Mouse (Mus musculus) heart, adult 18-20 months (tissue): Measurements from ENCODE around the gene Cyp4v3. TPM values are rescaled to one million over a fixed set of nuclear protein-coding genes. Genes with fewer than 3 reads are reported as not detected.

Source experiments
- DNase-seq, 2 experiments: peaks; one replicate each; pipeline ENCODE4 v3.0.0; 2021 to 2022; ENCODE audit warnings: mixed read lengths in 1 of 2
- total RNA-seq, 2 experiments: library from RNA; stranded (reverse); gene quantifications; 2 replicates each; pipeline ENCODE4 v1.2.3; 2021

Cyp4v3 gene
- total RNA-seq, 2 experiments from 2014 or later = 2.2 to 2.8 TPM

DNA sequence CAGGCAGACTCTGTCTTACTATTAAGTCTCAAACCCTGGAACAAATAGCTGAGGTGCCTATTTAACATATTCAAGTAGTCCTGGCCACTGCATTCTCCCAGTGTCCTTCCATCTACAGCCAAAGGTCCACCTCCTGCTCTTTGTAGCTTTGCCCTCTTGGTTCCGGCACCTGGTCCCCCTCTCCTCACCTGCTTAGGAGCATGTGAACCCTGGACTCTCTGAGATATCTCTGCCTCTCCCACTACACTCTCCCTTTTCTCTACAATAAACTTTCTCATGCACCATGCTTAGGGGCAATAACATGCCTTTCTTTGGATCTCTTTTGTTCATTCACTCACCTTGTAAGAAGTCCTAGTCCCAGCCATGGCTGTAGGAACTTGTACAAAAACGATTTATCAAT lies 11.7 kb downstream of the Cyp4v3 start:
- no peak for DNase-seq

- DNase-seq = no peak
Measured at GRCm38 (mm10) chr8:45320930-45321329, 12.1 kb downstream of the Cyp4v3 start.

- no peak for DNase-seq
Measured at GRCm38 (mm10) chr8:45310967-45311366, 22.0 kb downstream of the Cyp4v3 start.

- DNase-seq = no peak
Measured at GRCm38 (mm10) chr8:45308366-45308765, 24.6 kb downstream of the Cyp4v3 start, which contains the start of gene Gm45753. Gene Gm45753, minus strand, starts transcription at chr8:45308466.

GRCm38 (mm10) chr8:45305479-45305878 lies 27.5 kb downstream of the Cyp4v3 start:
- no peak for DNase-seq

DNA sequence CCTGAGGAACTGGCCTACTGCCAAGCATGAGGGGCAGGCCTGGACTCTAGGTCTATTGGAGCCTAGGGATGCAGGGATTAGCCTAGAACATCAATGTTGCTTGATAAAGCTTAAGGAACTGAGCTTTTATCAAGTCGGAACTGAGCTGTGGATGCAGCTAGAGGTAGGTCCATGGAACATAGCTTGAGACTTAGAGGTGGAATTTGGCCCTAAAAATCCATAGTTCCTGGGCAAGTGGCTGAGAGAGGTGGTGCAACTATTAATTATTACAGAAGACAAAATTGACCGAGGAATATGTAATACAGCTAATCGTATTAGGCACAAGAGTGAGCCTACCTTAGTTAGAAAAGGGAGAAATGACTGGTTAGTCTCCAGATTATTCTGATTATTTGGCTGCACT lies 28.7 kb downstream of the Cyp4v3 start:
- no peak for DNase-seq

DNA sequence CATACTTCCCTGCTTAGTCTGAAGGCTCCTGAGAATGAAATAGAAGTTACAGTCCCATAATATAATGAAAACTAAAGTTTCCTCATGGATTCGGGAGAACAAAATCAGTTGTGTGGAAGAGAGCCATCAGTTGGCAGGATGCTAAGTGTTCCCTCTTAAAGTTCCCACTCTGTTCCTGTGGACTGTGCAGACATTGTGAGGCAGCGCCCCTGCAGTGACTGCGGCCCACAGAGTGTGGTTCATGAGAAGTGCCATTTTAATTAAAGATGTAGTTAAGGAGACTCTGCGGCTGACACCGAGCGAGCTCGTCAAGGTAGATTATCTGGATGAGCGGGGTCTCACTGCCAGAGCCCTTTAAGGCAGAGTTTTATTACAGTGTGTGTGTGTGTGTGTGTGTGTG lies 30.6 kb downstream of the Cyp4v3 start:
- DNase-seq = no peak

GRCm38 (mm10) chr8:45295276-45295675 lies 37.7 kb downstream of the Cyp4v3 start:
- no peak for DNase-seq

- DNase-seq = no peak
Measured at GRCm38 (mm10) chr8:45294687-45295086, 38.3 kb downstream of the Cyp4v3 start, which contains the start of gene Klkb1. Gene Klkb1, minus strand, starts transcription at chr8:45294859.

GRCm38 (mm10) chr8:45291790-45292189 lies 41.2 kb downstream of the Cyp4v3 start:
- DNase-seq = no peak

- DNase-seq = no peak
Measured at GRCm38 (mm10) chr8:45281630-45282029, 51.4 kb downstream of the Cyp4v3 start.

- no peak for DNase-seq
Measured at GRCm38 (mm10) chr8:45277453-45277852, 55.6 kb downstream of the Cyp4v3 start.

GRCm38 (mm10) chr8:45274317-45274716 lies 58.7 kb downstream of the Cyp4v3 start:
- DNase-seq = no peak

DNA sequence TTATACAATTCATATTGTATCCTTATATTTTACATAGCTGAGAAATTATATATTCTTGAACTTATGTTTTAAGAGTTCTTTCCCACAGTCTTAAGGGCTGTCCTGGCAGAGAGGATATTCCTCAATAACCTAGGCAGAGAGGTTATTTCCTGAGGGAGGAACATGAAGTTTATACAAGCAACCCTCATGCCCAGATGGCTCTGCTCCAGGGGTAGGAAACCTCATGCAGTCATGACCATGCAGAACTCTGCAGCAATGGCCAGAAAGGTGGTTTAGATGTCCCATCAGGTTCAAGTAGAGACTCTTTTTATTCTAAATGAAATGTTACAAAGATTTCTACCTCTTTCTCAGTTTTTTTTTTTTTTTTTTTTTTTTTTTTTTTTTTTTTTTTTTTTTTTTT lies 64.0 kb downstream of the Cyp4v3 start:
- no peak for DNase-seq

- no peak for DNase-seq
Measured at GRCm38 (mm10) chr8:45268485-45268884, 64.5 kb downstream of the Cyp4v3 start.

GRCm38 (mm10) chr8:45267611-45268391 lies 65.2 kb downstream of the Cyp4v3 start:
- DNase-seq = peak; percentile 54 to 59

GRCm38 (mm10) chr8:45266993-45267392 lies 66.0 kb downstream of the Cyp4v3 start:
- DNase-seq = peak; percentile 10 to 24

DNA sequence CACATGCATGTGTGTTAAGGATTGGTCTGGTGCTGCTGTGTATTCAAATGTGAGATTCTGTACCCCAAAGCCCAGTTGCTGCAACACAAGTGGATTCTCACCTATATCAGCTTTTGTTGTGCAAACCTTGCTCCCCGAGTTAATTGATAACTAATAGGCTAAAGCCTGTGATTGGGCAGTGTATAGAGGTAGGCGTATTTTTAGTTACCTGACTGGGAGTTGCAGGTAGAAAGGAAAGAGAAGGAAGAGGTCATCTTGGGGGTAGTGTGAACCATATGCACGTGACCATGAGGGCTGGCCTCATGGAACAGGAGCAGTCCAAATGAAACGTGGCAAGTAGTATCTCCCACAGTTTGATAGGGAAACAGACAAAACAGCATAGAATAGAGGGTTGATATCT lies 68.1 kb downstream of the Cyp4v3 start:
- no peak for DNase-seq

GRCm38 (mm10) chr8:45262851-45263250 lies 70.2 kb downstream of the Cyp4v3 start:
- no peak for DNase-seq

- DNase-seq = no peak
Measured at GRCm38 (mm10) chr8:45261920-45262319, 71.1 kb downstream of the Cyp4v3 start, which contains the start of gene F11. Gene F11, minus strand, starts transcription at chr8:45262031.

- no peak for DNase-seq
Measured at GRCm38 (mm10) chr8:45258421-45258820, 74.6 kb downstream of the Cyp4v3 start.

DNA sequence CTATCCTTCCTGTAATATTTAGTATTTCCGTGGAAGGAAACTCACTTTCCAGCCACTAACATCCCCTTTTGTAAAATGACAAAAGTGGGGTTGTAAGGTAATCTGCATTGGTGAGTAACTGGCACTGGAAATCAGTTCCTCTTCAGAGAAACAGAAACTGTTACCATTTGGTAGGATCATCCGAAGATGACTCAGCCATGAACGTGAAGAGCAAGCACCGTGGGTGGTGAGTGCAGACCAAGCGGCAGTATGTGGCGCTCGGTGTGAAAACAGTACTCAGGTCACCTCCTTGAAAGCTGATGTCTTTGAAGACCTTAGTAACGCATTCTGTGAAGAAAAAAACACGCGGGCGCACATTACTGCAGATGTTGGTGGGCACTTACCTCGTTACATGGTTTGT lies 78.0 kb downstream of the Cyp4v3 start:
- DNase-seq = no peak
